9 mouse cellular contexts compared by ENCODE assay signal in the genomic region with DNA sequence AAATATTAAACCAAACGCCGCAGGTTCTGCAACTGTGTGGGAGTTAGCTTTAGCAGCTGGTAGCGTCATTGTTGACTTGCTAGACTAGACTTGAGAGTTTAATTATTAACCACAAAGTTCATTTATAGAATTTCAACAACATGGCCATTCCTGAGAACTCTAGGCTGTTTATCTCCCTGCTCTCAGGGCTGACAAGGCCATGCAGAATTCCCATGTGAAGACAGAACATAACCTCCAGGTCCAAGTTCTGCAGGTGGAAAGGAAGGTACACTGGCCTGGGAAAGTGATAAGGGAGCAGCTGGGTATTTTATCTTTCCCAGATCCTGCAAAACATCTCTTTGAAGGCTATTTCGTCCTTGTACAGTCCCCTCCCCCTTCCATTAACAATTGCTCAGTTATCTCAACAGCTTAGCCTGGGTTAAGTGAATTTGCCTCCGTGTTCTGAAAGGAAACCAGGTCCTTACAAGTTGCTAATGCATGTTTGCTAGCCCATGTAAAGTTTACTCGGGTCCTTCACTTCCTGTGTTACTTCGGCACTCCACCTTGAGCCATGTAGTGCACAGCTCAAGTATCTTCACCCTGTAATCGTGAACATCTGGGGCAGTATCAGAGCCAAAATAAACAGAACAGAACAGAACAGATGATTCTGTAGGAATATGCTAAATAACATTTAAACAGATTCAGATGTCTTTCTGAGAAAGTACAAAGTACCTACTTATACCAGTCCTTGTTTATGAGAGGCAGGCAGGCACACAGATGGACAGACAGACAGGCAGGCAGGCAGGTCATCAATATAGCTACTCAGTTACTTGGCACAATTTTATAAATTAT.
DNase-seq lines count a peak whose midpoint lies in the region; ATAC-seq and TF ChIP-seq lines count a peak whose summit lies in the region.
"Had no signal": no experiment of that assay in that cellular context is flagged by ENCODE, and none has a peak within 500 bp of the region (broad histone marks: within the 10 kb centered on the region; RNA-seq: fewer than 3 reads in every experiment).

No protein-coding gene starts in this region.

- no peak for TF ChIP-seq EP300 in stomach, postnatal 0 days (optimal IDR thresholded peaks at IDR 0.05)

- peak; percentile 5 for DNase-seq in adrenal gland, adult 2 months
- no peak for DNase-seq in adrenal gland, postnatal 14 days
- peak; percentile 27 for DNase-seq in ovary, adult 18-20 months (ENCODE audit: low spot score)
- no peak for DNase-seq in ovary, postnatal 10 days (ENCODE audit: low spot score)
- DNase-seq in layer of hippocampus, adult 2 months (ENCODE audit: low spot score in 2 of 2), result peak; percentile 29 to 61
- DNase-seq in stomach, postnatal 0 days (ENCODE audit: low spot score), result peak; percentile 25
- no peak for DNase-seq in spleen, adult 12 weeks (ENCODE audit: low spot score)

- H3K4me3 ChIP-seq in layer of hippocampus, adult 2 months, result no peak overlapping the region
- no peak overlapping the region for H3K4me3 ChIP-seq in stomach, postnatal 0 days (ENCODE audit: low read depth, low read length)
- H3K4me3 ChIP-seq in hindbrain, embryonic 16.5 days (ENCODE audit: low read length), result no peak overlapping the region
- H3K4me3 ChIP-seq: midbrain, embryonic 12.5 days had no signal

- no peak overlapping the region for H3K9ac ChIP-seq in stomach, postnatal 0 days (ENCODE audit: low read length)
- no peak overlapping the region for H3K9ac ChIP-seq in hindbrain, embryonic 16.5 days (ENCODE audit: low read depth, low read length)
- H3K9ac ChIP-seq: midbrain, embryonic 12.5 days had no signal

- TF ChIP-seq CTCF in layer of hippocampus, adult 2 months (conservative IDR thresholded peaks at IDR 0.05), result no peak
- no peak for TF ChIP-seq CTCF in stomach, postnatal 0 days (IDR thresholded peaks at IDR 0.05; ENCODE audit: low read depth)

- H3K27ac ChIP-seq in layer of hippocampus, adult 2 months, result peak overlapping the region; percentile 51
- H3K27ac ChIP-seq in stomach, postnatal 0 days (replicated peaks), result peak overlapping the region; percentile 70
- no peak overlapping the region for H3K27ac ChIP-seq in hindbrain, embryonic 16.5 days (ENCODE audit: low read depth, low read length)
- H3K27ac ChIP-seq: midbrain, embryonic 12.5 days had no signal

- no peaks in the 10 kb centered on the region for H3K4me1 ChIP-seq in stomach, postnatal 0 days (replicated peaks; ENCODE audit: control insufficient read depth, insufficient read depth)
- no peaks in the 10 kb centered on the region for H3K4me1 ChIP-seq in hindbrain, embryonic 16.5 days (ENCODE audit: control insufficient read depth, insufficient read depth, low read depth, low read length)
- H3K4me1 ChIP-seq: midbrain, embryonic 12.5 days had no signal

- peak overlapping the region; percentile 37 for H3K4me2 ChIP-seq in stomach, postnatal 0 days (replicated peaks; ENCODE audit: low read depth)
- H3K4me2 ChIP-seq in hindbrain, embryonic 16.5 days (ENCODE audit: low read length), result no peak overlapping the region
- H3K4me2 ChIP-seq: midbrain, embryonic 12.5 days had no signal

- 18% methylated on average over 8 of the region's 8 CpGs for WGBS in stomach, postnatal 0 days
- 69% methylated on average over 8 of the region's 8 CpGs for WGBS in hindbrain, embryonic 16.5 days

- ATAC-seq in stomach, postnatal 0 days (ENCODE audit: low FRiP score, low TSS enrichment), result peak; percentile 91
- ATAC-seq in hindbrain, embryonic 16.5 days, result no peak

- H3K9me3 ChIP-seq in stomach, postnatal 0 days (ENCODE audit: control insufficient read depth, low read length), result no peaks in the 10 kb centered on the region
- no peaks in the 10 kb centered on the region for H3K9me3 ChIP-seq in hindbrain, embryonic 16.5 days (ENCODE audit: control insufficient read depth, low read length)
- H3K9me3 ChIP-seq: midbrain, embryonic 12.5 days had no signal

- H3K36me3 ChIP-seq in stomach, postnatal 0 days (ENCODE audit: control insufficient read depth, insufficient read depth, low read length), result no peaks in the 10 kb centered on the region
- H3K36me3 ChIP-seq in hindbrain, embryonic 16.5 days (ENCODE audit: control insufficient read depth, insufficient read depth, low read length), result no peaks in the 10 kb centered on the region
- H3K36me3 ChIP-seq: midbrain, embryonic 12.5 days had no signal

- H3K27me3 ChIP-seq in stomach, postnatal 0 days (ENCODE audit: control insufficient read depth, insufficient read depth, low read length), result no peaks in the 10 kb centered on the region
- no peaks in the 10 kb centered on the region for H3K27me3 ChIP-seq in hindbrain, embryonic 16.5 days (replicated peaks; ENCODE audit: control insufficient read depth, insufficient read depth, low read length)
- H3K27me3 ChIP-seq: midbrain, embryonic 12.5 days had no signal

Comparison
In these comparisons a context has a peak if more than half of its experiments do, and no peak if none do; other contexts are left out.
1. DNase-seq: peak in adrenal gland, adult 2 months (single experiment), ovary, adult 18-20 months (single experiment), layer of hippocampus, adult 2 months (2 of 2) and stomach, postnatal 0 days (single experiment); none in adrenal gland, postnatal 14 days (single experiment), ovary, postnatal 10 days (single experiment) and spleen, adult 12 weeks (single experiment).